Mouse (Mus musculus) naive thymus-derived CD4-positive, alpha-beta T cell, adult 2 months (primary cell): ENCODE data around the gene a.

Experiments used
- DNase-seq: peaks from one replicate; pipeline ENCODE4 v3.0.0-alpha.2; 2011; ENCODE audit warnings: low read depth

a gene

GRCm38 (mm10) chr2:154790656-154791483, at the start of gene a, which contains the start of gene Raly:
TSS of gene a (plus strand) at chr2:154791402.
TSS of gene Raly (plus strand) at chr2:154791096.
- DNase-seq = peak; percentile 98

- DNase-seq = no peak
Measured at GRCm38 (mm10) chr2:154742911-154743819, 48.0 kb upstream of the a start.

- no peak for DNase-seq
Measured at GRCm38 (mm10) chr2:154743915-154744314, 47.3 kb upstream of the a start.

- no peak for DNase-seq
Measured at GRCm38 (mm10) chr2:154748383-154748782, 42.8 kb upstream of the a start.

- no peak for DNase-seq
Measured at GRCm38 (mm10) chr2:154749046-154750036, 41.9 kb upstream of the a start.

GRCm38 (mm10) chr2:154751924-154752323, 39.3 kb upstream of the a start:
- DNase-seq = no peak

- DNase-seq = peak; percentile 65
Measured at GRCm38 (mm10) chr2:154754068-154754560, 37.1 kb upstream of the a start.

- peak; percentile 47 for DNase-seq
Measured at GRCm38 (mm10) chr2:154755791-154756190, 35.4 kb upstream of the a start.

- no peak for DNase-seq
Measured at GRCm38 (mm10) chr2:154757691-154758090, 33.5 kb upstream of the a start.

GRCm38 (mm10) chr2:154758454-154758853, 32.7 kb upstream of the a start:
- DNase-seq = no peak

GRCm38 (mm10) chr2:154763226-154763625, 28.0 kb upstream of the a start:
- no peak for DNase-seq

- DNase-seq = no peak
Measured at GRCm38 (mm10) chr2:154764828-154765497, 26.2 kb upstream of the a start.

- DNase-seq = no peak
Measured at GRCm38 (mm10) chr2:154765554-154766008, 25.6 kb upstream of the a start.

- DNase-seq = no peak
Measured at GRCm38 (mm10) chr2:154767051-154767450, 24.2 kb upstream of the a start.

GRCm38 (mm10) chr2:154769930-154770329, 21.3 kb upstream of the a start, which contains the start of gene Gm14214:
TSS of gene Gm14214 (minus strand) at chr2:154770030.
- no peak for DNase-seq

GRCm38 (mm10) chr2:154771604-154772003, 19.6 kb upstream of the a start:
- no peak for DNase-seq

GRCm38 (mm10) chr2:154774032-154774431, 17.2 kb upstream of the a start:
- DNase-seq = peak; percentile 51

- no peak for DNase-seq
Measured at GRCm38 (mm10) chr2:154776496-154776895, 14.7 kb upstream of the a start.

- no peak for DNase-seq
Measured at GRCm38 (mm10) chr2:154779648-154780047, 11.6 kb upstream of the a start.

- DNase-seq = no peak
Measured at GRCm38 (mm10) chr2:154782361-154782760, 8.8 kb upstream of the a start.
